Mouse (Mus musculus): ENCODE data around the gene Slc35c1.
A peak's percentile ranks its signal among the peaks of the same experiment; 100 is the strongest.
"Not testable (repeated sequence)": the region's sequence is repeated elsewhere in the genome, so short reads cannot be mapped to it uniquely, and the experiment has no call there.

Slc35c1 gene

GRCm38 (mm10) chr2:92476580-92476979 lies 16.2 kb upstream of the Slc35c1 start:
- not testable (repeated sequence) for DNase-seq (ENCODE audit: low spot score in 2 of 2)

GRCm38 (mm10) chr2:92475711-92476110 lies 15.4 kb upstream of the Slc35c1 start:
- DNase-seq (ENCODE audit: low spot score in 2 of 2): no peak

- DNase-seq (ENCODE audit: low spot score in 2 of 2): no peak
Measured at GRCm38 (mm10) chr2:92474920-92475319, 14.6 kb upstream of the Slc35c1 start.

GRCm38 (mm10) chr2:92471886-92472670 lies 11.7 kb upstream of the Slc35c1 start:
- DNase-seq (ENCODE audit: low spot score in 2 of 2): no peak

- DNase-seq (ENCODE audit: low spot score in 2 of 2): no peak
Measured at GRCm38 (mm10) chr2:92464690-92465089, 4.4 kb upstream of the Slc35c1 start.

- no peak for DNase-seq (ENCODE audit: low spot score in 2 of 2)
Measured at GRCm38 (mm10) chr2:92461215-92461614, 877 bp upstream of the Slc35c1 start.

- peak; percentile 76 to 81 for DNase-seq (ENCODE audit: low spot score in 2 of 2)
Measured at GRCm38 (mm10) chr2:92459141-92459920, 1.0 kb downstream of the Slc35c1 start.

- no peak for DNase-seq (ENCODE audit: low spot score in 2 of 2)
Measured at GRCm38 (mm10) chr2:92458481-92458880, 1.9 kb downstream of the Slc35c1 start.

GRCm38 (mm10) chr2:92456970-92457530 lies 3.3 kb downstream of the Slc35c1 start:
- DNase-seq (ENCODE audit: low spot score in 2 of 2): no peak

GRCm38 (mm10) chr2:92455704-92456103 lies 4.6 kb downstream of the Slc35c1 start:
- no peak for DNase-seq (ENCODE audit: low spot score in 2 of 2)

GRCm38 (mm10) chr2:92454166-92454565 lies 6.2 kb downstream of the Slc35c1 start:
- no peak for DNase-seq (ENCODE audit: low spot score in 2 of 2)

- DNase-seq (ENCODE audit: low spot score in 2 of 2): no peak
Measured at GRCm38 (mm10) chr2:92451126-92451525, 9.2 kb downstream of the Slc35c1 start.

- DNase-seq (ENCODE audit: low spot score in 2 of 2): no peak
Measured at GRCm38 (mm10) chr2:92447121-92447740, 13.1 kb downstream of the Slc35c1 start.

GRCm38 (mm10) chr2:92446656-92447055 lies 13.7 kb downstream of the Slc35c1 start:
- DNase-seq (ENCODE audit: low spot score in 2 of 2): no peak

GRCm38 (mm10) chr2:92445890-92446289 lies 14.4 kb downstream of the Slc35c1 start:
- DNase-seq (ENCODE audit: low spot score in 2 of 2): no peak

GRCm38 (mm10) chr2:92444376-92444775 lies 16.0 kb downstream of the Slc35c1 start:
- no peak for DNase-seq (ENCODE audit: low spot score in 2 of 2)

- no peak for DNase-seq (ENCODE audit: low spot score in 2 of 2)
Measured at GRCm38 (mm10) chr2:92443313-92443712, 17.0 kb downstream of the Slc35c1 start.

- no peak for DNase-seq (ENCODE audit: low spot score in 2 of 2)
Measured at GRCm38 (mm10) chr2:92442419-92443001, 17.8 kb downstream of the Slc35c1 start.

GRCm38 (mm10) chr2:92440432-92440831 lies 19.9 kb downstream of the Slc35c1 start:
- no peak for DNase-seq (ENCODE audit: low spot score in 2 of 2)

- DNase-seq (ENCODE audit: low spot score in 2 of 2): no peak
Measured at GRCm38 (mm10) chr2:92438567-92438966, 21.8 kb downstream of the Slc35c1 start.

GRCm38 (mm10) chr2:92437875-92438274 lies 22.5 kb downstream of the Slc35c1 start:
- DNase-seq (ENCODE audit: low spot score in 2 of 2): peak; percentile 70 to 84

GRCm38 (mm10) chr2:92437366-92437765 lies 23.0 kb downstream of the Slc35c1 start:
- no peak for DNase-seq (ENCODE audit: low spot score in 2 of 2)

Data from urinary bladder, postnatal 36 days (tissue).